Mouse (Mus musculus) neutrophil, adult 5-6 weeks (primary cell): Measurements from ENCODE around the gene I0C0044D17Rik. TPM values are rescaled to one million over a fixed set of nuclear protein-coding genes. Genes with fewer than 3 reads are reported as not detected.

ENCODE experiments used
- ATAC-seq: fragments of 151-379, 151-347 bp; 2 replicates; pipeline ENCODE4 v1.8.0; 2017; ENCODE audit warnings: mild to moderate bottlenecking, moderate TSS enrichment; ENCODE audit not compliant: insufficient number of reproducible peaks, poor library complexity, low FRiP score, severe bottlenecking; ENCODE audit errors: extremely low read depth
- total RNA-seq: library from RNA; stranded (forward); fragments of 200-1000 nt; gene quantifications from 2 replicates; pipeline ENCODE4 v1.2.3, GENCODE M21; 2017

Gene I0C0044D17Rik
- total RNA-seq, 1 experiment from 2014 or later: not detected

GRCm38 (mm10) chr4:98789133-98789765, 34.4 kb downstream of the I0C0044D17Rik start:
- no peak for ATAC-seq

- ATAC-seq: no peak
Observed at GRCm38 (mm10) chr4:98786281-98786680, 37.4 kb downstream of the I0C0044D17Rik start.

- no peak for ATAC-seq
Observed at GRCm38 (mm10) chr4:98785851-98786250, 37.8 kb downstream of the I0C0044D17Rik start.

GRCm38 (mm10) chr4:98778219-98778618, 45.4 kb downstream of the I0C0044D17Rik start:
- ATAC-seq: no peak

- no peak for ATAC-seq
Observed at GRCm38 (mm10) chr4:98777464-98777863, 46.2 kb downstream of the I0C0044D17Rik start.

GRCm38 (mm10) chr4:98776721-98777427, 46.8 kb downstream of the I0C0044D17Rik start:
- no peak for ATAC-seq

GRCm38 (mm10) chr4:98773785-98774184, 49.9 kb downstream of the I0C0044D17Rik start:
- no peak for ATAC-seq

Other genes starting within 250 kb of the I0C0044D17Rik start
- 0.25 TPM in 1 of 2 replicates, not detected in the other for gene L1td1, start 97.1 kb downstream of the I0C0044D17Rik start, total RNA-seq
- not detected in 2 replicates for gene Kank4, start 6.3 kb downstream of the I0C0044D17Rik start, total RNA-seq
- gene Usp1, start 100.0 kb upstream of the I0C0044D17Rik start, total RNA-seq: 53.0 and 54.8 TPM in 2 replicates
- gene Angptl3, start 207.1 kb upstream of the I0C0044D17Rik start, total RNA-seq: not detected in 2 replicates